Mouse (Mus musculus) heart, embryonic 15.5 days (tissue): Measurements from ENCODE around the gene Nhs. TPM values are rescaled to one million over a fixed set of nuclear protein-coding genes. Genes with fewer than 3 reads are reported as not detected.
"Not testable (repeated sequence)": the region's sequence is repeated elsewhere in the genome, so short reads cannot be mapped to it uniquely, and the experiment has no call there.

Experiments
- ATAC-seq: fragments of 200-750 bp; cut with Nextera tagmentation; replicated peaks from 2 replicates; pipeline ENCODE4 v1.8.0; 2017; ENCODE audit warnings: low read depth, moderate TSS enrichment; ENCODE audit not compliant: insufficient number of reproducible peaks, insufficient read depth, low FRiP score
- H3K27ac ChIP-seq: fragments of 300-500 bp; sonication (generic); 2 replicates; pipeline ENCODE4 v1.5.1; 2015; ENCODE audit warnings: mild to moderate bottlenecking, inconsistent platforms
- H3K27me3 ChIP-seq: fragments of 300-500 bp; sonication (generic); 2 replicates; pipeline ENCODE4 v1.6.1; 2015; ENCODE audit warnings: inconsistent platforms
- H3K36me3 ChIP-seq: fragments of 300-500 bp; sonication (generic); 2 replicates; pipeline ENCODE4 v1.6.1; 2015; ENCODE audit warnings: mild to moderate bottlenecking, inconsistent platforms
- H3K4me1 ChIP-seq: fragments of 300-500 bp; sonication (generic); replicated peaks from 2 replicates; pipeline ENCODE4 v1.6.1; 2015; ENCODE audit warnings: inconsistent platforms
- H3K4me2 ChIP-seq: fragments of 300-500 bp; sonication (generic); 2 replicates; pipeline ENCODE4 v1.6.1; 2015; ENCODE audit warnings: inconsistent platforms, mild to moderate bottlenecking, moderate library complexity
- H3K4me3 ChIP-seq: fragments of 300-500 bp; sonication (generic); 2 replicates; pipeline ENCODE4 v1.5.1; 2015; ENCODE audit warnings: mild to moderate bottlenecking, inconsistent platforms
- H3K9ac ChIP-seq: fragments of 300-500 bp; sonication (generic); 2 replicates; pipeline ENCODE4 v1.6.1; 2015; ENCODE audit warnings: mild to moderate bottlenecking, inconsistent platforms
- H3K9me3 ChIP-seq: fragments of 300-500 bp; sonication (generic); replicated peaks from 2 replicates; pipeline ENCODE4 v1.6.1; 2016; ENCODE audit warnings: inconsistent platforms
- WGBS: fragments of 180-500 bp; shearing (Covaris S2); methylation state at CpG from one replicate; pipeline ENCODE4 v1.1.7; 2015; ENCODE audit warnings: mixed read lengths; 5-methylcytosine and 5-hydroxymethylcytosine counted together
- polyA plus RNA-seq: library from polyadenylated mRNA; unstranded; fragments of >200 nt; fragmentation: Nextera tagmentation; extraction: Ambion mirVana; gene quantifications from 2 replicates; pipeline ENCODE4 v1.2.1, GENCODE M21; 2015

Gene Nhs
- polyA plus RNA-seq, 1 experiment from 2014 or later: 0.66 TPM

- ATAC-seq: no peak
- WGBS: 84% methylated on average over 7 of the region's 7 CpGs
- no peaks in the 10 kb centered on the region for H3K36me3 ChIP-seq
Observed at GRCm38 (mm10) chrX:161871306-161871705, 288.2 kb downstream of the Nhs start.

GRCm38 (mm10) chrX:161855630-161856029 lies 303.9 kb downstream of the Nhs start:
- Histone ChIP-seq H3K4me2 (no peak overlapping the region), H3K36me3 (no peaks in the 10 kb centered on the region), H3K27me3 (no peaks in the 10 kb centered on the region; the same call in 1 of the 2 replicates), H3K9ac (no peak overlapping the region), H3K4me3 (no peak overlapping the region), H3K4me1 (no peaks in the 10 kb centered on the region), H3K27ac (no peak overlapping the region), H3K9me3 (no peaks in the 10 kb centered on the region)
- no peak for ATAC-seq
- 85% methylated on average over 2 of the region's 2 CpGs for WGBS

More at GRCm38 (mm10) chrX:161871306-161871705, 288.2 kb downstream of the Nhs start:
- Histone ChIP-seq H3K9ac (no peak overlapping the region), H3K4me3 (no peak overlapping the region), H3K9me3 (no peaks in the 10 kb centered on the region), H3K27ac (no peak overlapping the region), H3K27me3 (no peaks in the 10 kb centered on the region), H3K4me2 (no peak overlapping the region), H3K4me1 (no peaks in the 10 kb centered on the region)

GRCm38 (mm10) chrX:161853626-161854312 lies 305.8 kb downstream of the Nhs start:
- H3K9me3 ChIP-seq: no peaks in the 10 kb centered on the region
- WGBS: 58% methylated on average over 4 of the region's 4 CpGs
- H3K4me3 ChIP-seq: no peak overlapping the region
- no peak overlapping the region for H3K27ac ChIP-seq
- ATAC-seq: no peak
- H3K36me3 ChIP-seq: no peaks in the 10 kb centered on the region
- H3K9ac ChIP-seq: no peak overlapping the region
- H3K4me2 ChIP-seq: no peak overlapping the region
- no peaks in the 10 kb centered on the region; the same call in 1 of the 2 replicates for H3K27me3 ChIP-seq
- H3K4me1 ChIP-seq: no peaks in the 10 kb centered on the region

- H3K27ac ChIP-seq, H3K9me3 ChIP-seq, H3K4me3 ChIP-seq, H3K36me3 ChIP-seq, H3K4me1 ChIP-seq, ATAC-seq, H3K9ac ChIP-seq, H3K27me3 ChIP-seq, H3K4me2 ChIP-seq: not testable (repeated sequence)
- WGBS: 19% methylated on average over 2 of the region's 2 CpGs
Observed at GRCm38 (mm10) chrX:161826186-161826585, 333.3 kb downstream of the Nhs start.

- Histone ChIP-seq H3K27me3 (0 out of 2 replicates have a peak, but pooled peaks cover 5% of the 10 kb centered on the region), H3K4me3 (no peak overlapping the region), H3K9ac (no peak overlapping the region), H3K9me3 (no peaks in the 10 kb centered on the region), H3K27ac (no peak overlapping the region), H3K36me3 (no peaks in the 10 kb centered on the region), H3K4me2 (no peak overlapping the region), H3K4me1 (no peaks in the 10 kb centered on the region)
- no peak for ATAC-seq
- WGBS: 24% methylated on average over 6 of the region's 6 CpGs
Observed at GRCm38 (mm10) chrX:161790182-161790581, 369.3 kb downstream of the Nhs start.
